Mouse (Mus musculus): ENCODE measurements at regions not wholly inside any gene's neighbourhood (a gene's known extent, or its start where the extent isn't known, plus 50 kb on each side); places are given as distances from the start of the nearest gene placed in this dataset.

- TF ChIP-seq POLR2A (IDR thresholded peaks at IDR 0.05; ENCODE audit: control insufficient read depth, extremely low read depth, insufficient read depth, low read length, poor library complexity), result no peak
- no peak for TF ChIP-seq CTCF (IDR thresholded peaks at IDR 0.05; ENCODE audit: borderline replicate concordance, control insufficient read depth, extremely low read depth, insufficient read depth, low read length, poor library complexity)
These were observed 67.5 kb downstream of the Lmo4 start for GRCm38 (mm10) chr3:144137483-144137882.

Data from thymus, adult 2 months (tissue).